Mouse (Mus musculus) lung, adult 2 months (tissue): ENCODE measurements around the gene Pheta2. TPM values are rescaled to one million over a fixed set of nuclear protein-coding genes. Genes with fewer than 3 reads are reported as not detected.
A peak's percentile ranks its signal among the peaks of the same experiment; 100 is the strongest.

Source experiments
- DNase-seq: peaks from one replicate; pipeline ENCODE4 v3.0.0; 2022
- H3K4me1 ChIP-seq: fragments of 200-500 bp; 2 replicates; pipeline ENCODE4 v1.6.1; 2011; ENCODE audit warnings: low read length; ENCODE audit not compliant: control insufficient read depth, insufficient read depth
- H3K4me3 ChIP-seq: fragments of 200-500 bp; replicated peaks from 2 replicates; pipeline ENCODE3; 2011; ENCODE audit warnings: low read depth, mild to moderate bottlenecking, control low read depth, low read length; ENCODE audit errors: extremely low read depth
- CTCF ChIP-seq: fragments of 200-500 bp; IDR thresholded peaks from 2 replicates; pipeline ENCODE4 v1.5.1; 2011; ENCODE audit warnings: mild to moderate bottlenecking, low read length, control low read depth; ENCODE audit not compliant: insufficient read depth
- POLR2A ChIP-seq: fragments of 200-500 bp; IDR thresholded peaks from 2 replicates; pipeline ENCODE4 v1.6.1; 2011; ENCODE audit warnings: low read depth, mild to moderate bottlenecking, control low read depth, low read length, borderline replicate concordance; ENCODE audit errors: extremely low read depth
- WGBS: fragments of 180-500 bp; shearing (Covaris S2); methylation state at CpG from one replicate; pipeline ENCODE4 v1.1.7; 2018; 5-methylcytosine and 5-hydroxymethylcytosine counted together
- polyA plus RNA-seq: library from polyadenylated mRNA; depleted of rRNA; stranded (reverse); fragments of >200 nt; gene quantifications from 2 replicates; pipeline ENCODE4 v1.2.3, GENCODE M21; 2012

Pheta2 gene
- polyA plus RNA-seq, 1 experiment, result 2.4 TPM

DNA sequence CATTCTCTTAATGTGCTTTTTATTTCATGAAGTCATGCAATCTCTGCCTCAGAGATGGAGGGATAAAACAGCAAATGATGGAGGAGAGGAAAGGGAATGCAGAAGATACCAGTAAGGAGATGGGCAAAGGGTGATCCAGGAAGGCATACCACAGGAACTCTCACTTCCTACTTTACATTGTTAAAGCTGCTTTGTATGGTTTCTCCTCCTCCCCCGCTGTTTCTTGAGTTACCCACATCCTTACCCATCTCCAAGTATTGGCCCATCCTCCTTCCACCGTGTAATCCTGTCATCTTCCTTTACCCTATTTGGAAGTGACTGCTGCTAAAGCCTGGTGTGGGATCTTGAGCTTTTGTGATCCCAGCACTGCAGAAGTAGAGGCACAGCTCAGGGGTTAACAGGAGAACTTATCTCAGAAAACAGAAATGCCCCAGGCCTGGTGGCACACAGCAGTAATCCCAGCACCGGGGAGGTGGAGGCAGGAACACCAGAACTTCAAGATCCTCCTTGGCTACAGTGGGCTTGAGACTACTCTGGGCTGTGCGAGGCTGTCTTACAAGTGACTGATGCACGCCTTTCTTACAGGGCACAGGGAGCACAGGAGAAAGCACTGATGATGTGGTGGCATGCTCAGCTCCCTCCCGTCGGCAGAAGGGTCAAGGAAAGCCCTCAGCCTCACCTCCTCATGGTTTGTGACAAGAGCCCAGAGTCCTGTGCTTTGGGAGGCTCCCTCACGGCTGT lies 9.7 kb downstream of the Pheta2 start:
- no peak overlapping the region for H3K4me3 ChIP-seq
- WGBS, result 73% methylated on average over 8 of the region's 8 CpGs
- TF ChIP-seq CTCF (no peak), POLR2A (no peak)
- H3K4me1 ChIP-seq, result peaks cover 10% of the 10 kb centered on the region
- no peak for DNase-seq

DNA sequence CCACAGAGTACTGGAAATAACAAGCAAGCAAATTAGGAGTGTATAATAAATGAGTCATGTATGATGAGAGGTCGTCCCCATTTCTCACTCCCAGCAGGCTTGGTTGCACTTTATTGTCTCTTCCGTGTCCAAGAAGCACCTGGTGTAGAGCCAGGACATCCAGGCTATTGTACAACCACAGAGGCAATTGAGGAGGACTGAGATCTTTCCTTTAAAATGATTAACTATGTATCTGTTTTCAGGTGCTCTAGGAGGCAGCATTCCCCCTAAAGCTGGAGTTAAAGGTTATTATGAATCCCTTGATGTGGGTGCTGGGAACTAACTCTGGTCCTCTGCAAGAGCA lies 10.2 kb downstream of the Pheta2 start:
- TF ChIP-seq POLR2A (no peak), CTCF (no peak)
- 88% methylated on average over 2 of the region's 2 CpGs for WGBS
- Histone ChIP-seq H3K4me3 (no peak overlapping the region), H3K4me1 (peaks cover 10% of the 10 kb centered on the region)
- no peak for DNase-seq

DNA sequence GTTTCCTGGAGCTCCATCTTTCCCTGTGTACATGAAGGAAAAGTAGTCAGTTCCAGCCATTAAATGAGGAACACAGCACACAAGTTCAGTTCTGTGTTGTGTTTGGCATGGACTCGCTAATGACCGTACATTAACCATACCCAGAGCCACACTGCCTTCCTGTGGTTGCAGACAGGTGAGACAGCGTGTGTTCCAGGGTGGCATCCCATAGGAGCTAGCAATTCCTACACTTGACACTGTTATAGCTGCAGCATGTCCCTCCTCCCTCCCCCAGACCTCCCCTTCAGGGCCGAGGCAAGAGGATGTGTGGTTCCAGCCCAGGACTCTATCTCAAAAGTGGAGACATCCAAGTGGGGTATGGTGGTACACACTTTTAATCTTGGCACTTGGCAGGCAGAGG lies 11.6 kb downstream of the Pheta2 start:
- Histone ChIP-seq H3K4me1 (peaks cover 10% of the 10 kb centered on the region), H3K4me3 (no peak overlapping the region)
- 82% methylated on average over 4 of the region's 4 CpGs for WGBS
- TF ChIP-seq CTCF (no peak), POLR2A (no peak)
- no peak for DNase-seq

DNA sequence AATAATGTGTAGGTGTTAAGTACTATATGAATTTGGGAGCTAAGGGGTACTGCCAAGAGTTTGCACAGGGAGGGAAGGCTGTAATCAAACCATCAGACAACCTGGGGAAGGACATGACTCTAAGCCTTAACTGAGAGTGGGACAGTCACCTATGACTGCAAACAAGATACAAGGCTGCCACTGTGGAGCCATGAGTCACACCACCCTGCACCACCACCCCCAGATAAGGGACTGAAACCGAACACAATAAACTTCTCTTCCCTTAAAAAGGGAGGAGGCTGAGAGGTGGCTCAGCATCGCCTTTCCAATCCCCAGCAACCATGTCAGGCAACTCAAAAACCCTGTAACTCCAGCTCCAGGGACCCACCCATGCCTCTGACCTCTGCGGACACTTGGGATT lies 12.7 kb downstream of the Pheta2 start:
- H3K4me1 ChIP-seq, result peaks cover 10% of the 10 kb centered on the region
- no peak for TF ChIP-seq CTCF
- no peak for TF ChIP-seq POLR2A
- DNase-seq, result no peak
- no peak overlapping the region for H3K4me3 ChIP-seq
- WGBS, result 69% methylated on average over 3 of the region's 3 CpGs

DNA sequence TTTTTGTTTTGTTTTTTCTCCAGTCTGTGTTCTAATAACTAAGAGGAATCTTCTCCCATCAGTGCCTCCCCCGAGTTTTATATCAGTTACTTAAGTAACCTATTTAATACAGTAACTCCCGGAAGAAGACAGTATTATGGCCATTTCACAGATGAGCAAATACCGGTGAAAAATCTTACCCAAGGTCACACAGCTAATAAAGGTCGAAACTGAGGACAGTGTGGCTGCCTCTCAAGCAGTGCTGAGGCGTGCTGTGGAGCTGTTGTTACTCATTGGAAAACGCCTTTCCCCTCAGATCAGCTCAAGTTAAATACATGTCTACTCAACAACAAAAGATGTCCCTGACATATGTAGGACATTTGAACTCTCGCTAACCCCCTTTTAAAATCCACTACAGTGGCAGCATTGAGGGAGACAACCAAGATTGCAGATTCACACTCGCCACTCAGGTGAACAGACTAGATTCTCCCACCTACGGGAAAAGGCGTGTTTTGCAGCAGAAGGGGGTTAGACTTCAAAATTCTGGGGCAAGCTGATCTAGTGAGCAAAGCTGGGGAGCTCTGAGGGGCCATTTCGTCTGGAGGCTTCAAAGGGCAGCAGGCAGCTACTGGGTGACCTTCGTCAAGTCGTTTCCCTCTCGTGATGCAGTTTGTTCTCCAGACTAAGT lies 14.5 kb downstream of the Pheta2 start:
- Histone ChIP-seq H3K4me1 (peaks cover 2% of the 10 kb centered on the region), H3K4me3 (peak overlapping the region; percentile 93)
- TF ChIP-seq POLR2A, result no peak
- 14% methylated on average over 14 of the region's 14 CpGs for WGBS
- DNase-seq, result no peak

DNA sequence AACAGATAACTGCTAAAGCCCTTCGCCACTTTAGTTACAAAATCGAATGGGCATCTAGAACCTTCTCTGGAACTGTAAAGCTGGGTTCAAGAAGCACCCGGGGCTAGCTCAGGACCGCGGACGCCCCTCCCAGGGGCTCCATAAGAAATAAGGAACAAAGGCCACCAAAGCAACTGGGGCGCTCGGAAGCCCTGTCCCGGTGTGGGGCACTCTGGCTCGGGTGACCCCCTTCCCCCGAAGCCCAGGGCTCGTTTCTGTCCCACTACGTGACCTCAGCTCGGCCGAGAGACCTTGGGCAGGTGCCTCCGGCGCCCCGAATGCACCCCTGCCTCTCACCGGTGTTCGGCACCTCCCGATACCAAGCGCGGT lies 15.0 kb downstream of the Pheta2 start:
- TF ChIP-seq CTCF (no peak), POLR2A (no peak)
- under 1% methylated on average over 23 of the region's 23 CpGs for WGBS

DNA sequence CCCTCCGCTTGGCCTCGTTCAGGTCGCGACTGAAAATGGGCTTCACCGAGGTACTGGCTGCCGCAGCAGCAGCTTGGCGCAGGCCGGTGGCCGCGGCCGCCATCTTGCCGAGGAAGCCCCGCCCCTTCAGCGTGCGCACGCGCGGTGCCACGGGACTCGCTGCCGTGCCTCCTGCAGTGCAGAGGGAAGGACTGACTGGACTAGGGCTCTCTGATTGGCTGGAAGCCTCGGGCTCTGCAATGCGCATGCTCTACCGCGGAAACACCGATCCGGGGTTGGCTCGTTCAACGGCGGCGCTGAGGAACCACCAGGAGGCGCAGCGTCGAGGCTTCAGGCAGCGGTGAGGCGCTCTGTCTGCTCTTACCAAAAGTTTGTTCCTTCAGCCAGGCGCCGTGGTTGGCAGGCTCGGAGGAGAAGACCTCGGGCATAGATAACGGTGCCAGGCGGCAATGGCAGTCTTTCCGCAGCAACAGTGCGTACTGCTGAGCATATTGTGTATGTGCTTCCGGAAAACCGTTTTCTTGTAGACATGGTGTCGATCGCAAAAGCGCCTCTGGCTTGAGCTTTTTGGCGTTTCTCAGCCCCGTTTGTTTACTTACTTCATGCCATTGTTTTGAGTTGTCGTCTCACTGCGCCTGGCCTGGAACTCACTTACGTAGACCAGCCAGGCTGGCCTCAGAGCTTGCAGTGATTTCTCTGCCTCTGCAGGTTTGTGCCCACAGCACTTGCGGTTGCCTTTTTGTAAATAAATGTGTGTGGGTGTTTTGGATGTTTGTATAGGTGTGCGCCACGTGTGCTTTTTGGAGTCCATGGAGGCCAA lies 15.6 kb downstream of the Pheta2 start, which contains the start of gene Ndufa6:
Ndufa6 (minus strand) TSS at position 197 of the 820 bp plus-strand sequence.
- Histone ChIP-seq H3K4me3 (peak within 1 kb of the TSS; percentile 93), H3K4me1 (peaks cover 6% of the 10 kb centered on the region)
- TF ChIP-seq POLR2A (peak; percentile 89), CTCF (peak; percentile 78)
- peak; percentile 91 for DNase-seq
- 2% methylated on average over 57 of the region's 57 CpGs for WGBS

More for the DNA sequence above, 15.0 kb downstream of the Pheta2 start:
- peak overlapping the region; percentile 93 for H3K4me3 ChIP-seq
- DNase-seq, result peak; percentile 23
- peaks cover 6% of the 10 kb centered on the region for H3K4me1 ChIP-seq

DNA sequence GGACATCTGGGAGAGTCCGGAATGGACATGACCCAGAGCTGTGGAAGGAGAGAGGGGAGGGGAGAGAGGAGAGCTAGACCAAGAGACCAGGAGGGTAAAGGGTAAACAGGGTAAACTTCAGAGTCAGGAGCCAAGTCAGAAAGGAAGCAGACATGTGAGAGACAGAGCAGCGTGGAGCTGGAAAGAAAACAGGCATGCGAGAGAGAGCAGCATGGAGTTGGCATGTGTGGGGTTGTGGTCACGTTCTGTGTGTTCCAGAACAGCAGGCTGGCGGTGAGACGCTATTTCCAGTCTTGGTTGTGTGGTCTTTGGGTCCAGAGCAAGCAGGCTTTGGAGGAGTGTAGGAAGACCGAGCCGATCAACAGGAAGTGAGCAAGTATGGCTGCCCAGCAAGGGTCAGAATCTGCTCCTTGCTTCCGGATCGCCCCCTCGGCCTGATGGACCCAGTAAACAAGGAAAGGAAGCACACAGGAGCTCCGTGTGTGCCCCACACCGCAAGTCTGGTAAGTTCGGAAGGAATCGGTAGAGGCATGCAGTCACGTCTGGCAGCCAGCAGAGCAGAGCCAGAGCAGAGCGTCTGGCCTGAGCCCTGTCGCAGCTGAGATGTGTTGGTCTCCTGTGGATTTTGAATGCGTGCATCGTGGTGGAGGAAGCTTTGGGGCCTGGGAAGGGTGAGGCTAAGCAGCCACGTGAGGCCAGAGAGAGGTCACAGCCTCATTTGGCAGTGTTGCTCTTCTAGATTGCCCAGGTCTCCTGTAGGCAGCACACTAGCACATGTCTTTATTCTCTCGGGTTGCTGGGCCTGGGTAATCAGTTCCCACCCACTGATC lies 19.9 kb downstream of the Pheta2 start:
- Histone ChIP-seq H3K4me3 (peak overlapping the region; percentile 40), H3K4me1 (peaks cover 3% of the 10 kb centered on the region; the same call in 1 of the 2 replicates)
- DNase-seq, result no peak
- TF ChIP-seq CTCF (no peak), POLR2A (0 out of 2 replicates have a peak, but pooled peaks have one; percentile 6)
- 44% methylated on average over 22 of the region's 22 CpGs for WGBS
